Mouse (Mus musculus): ENCODE results near the gene Skil.

Skil gene

GRCm38 (mm10) chr3:31094531-31095178 is at the start of gene Skil:
Skil (plus strand) TSS chr3:31095058.
- in situ Hi-C loops (cut with MboI) = loop anchor here (5.0 kb wide), 1 partner anchor 37 kb away; no protein-coding TSS in a partner anchor

- in situ Hi-C loops (cut with MboI) = no loop called here
Measured at GRCm38 (mm10) chr3:31047263-31047662, 47.6 kb upstream of the Skil start.

GRCm38 (mm10) chr3:31049087-31049486 is 45.8 kb upstream of the Skil start:
- in situ Hi-C loops (cut with MboI) = no loop called here

GRCm38 (mm10) chr3:31050375-31050774 is 44.5 kb upstream of the Skil start:
- in situ Hi-C loops (cut with MboI) = no loop called here

GRCm38 (mm10) chr3:31051730-31052129 is 43.1 kb upstream of the Skil start:
- in situ Hi-C loops (cut with MboI) = no loop called here

GRCm38 (mm10) chr3:31053191-31053590 is 41.7 kb upstream of the Skil start:
- in situ Hi-C loops (cut with MboI) = no loop called here

- in situ Hi-C loops (cut with MboI) = loop anchor here (5.0 kb wide), 2 partner anchors 37 to 82 kb away; no protein-coding TSS in a partner anchor
Measured at GRCm38 (mm10) chr3:31054888-31055287, 40.0 kb upstream of the Skil start.

GRCm38 (mm10) chr3:31056047-31056650 is 38.7 kb upstream of the Skil start:
- in situ Hi-C loops (cut with MboI) = loop anchor here (5.0 kb wide), 2 partner anchors 36 to 81 kb away; no protein-coding TSS in a partner anchor

- in situ Hi-C loops (cut with MboI) = loop anchor here (5.0 kb wide), 2 partner anchors 35 to 80 kb away; no protein-coding TSS in a partner anchor
Measured at GRCm38 (mm10) chr3:31056651-31057627, 37.9 kb upstream of the Skil start.

- in situ Hi-C loops (cut with MboI) = no loop called here
Measured at GRCm38 (mm10) chr3:31060745-31061102, 34.1 kb upstream of the Skil start.

GRCm38 (mm10) chr3:31061103-31061785 is 33.6 kb upstream of the Skil start:
- in situ Hi-C loops (cut with MboI) = no loop called here

GRCm38 (mm10) chr3:31061786-31062120 is 33.1 kb upstream of the Skil start:
- in situ Hi-C loops (cut with MboI) = no loop called here

GRCm38 (mm10) chr3:31062325-31062724 is 32.5 kb upstream of the Skil start:
- in situ Hi-C loops (cut with MboI) = no loop called here

- in situ Hi-C loops (cut with MboI) = no loop called here
Measured at GRCm38 (mm10) chr3:31068482-31068881, 26.4 kb upstream of the Skil start.

GRCm38 (mm10) chr3:31071804-31072203 is 23.1 kb upstream of the Skil start:
- in situ Hi-C loops (cut with MboI) = no loop called here

- in situ Hi-C loops (cut with MboI) = no loop called here
Measured at GRCm38 (mm10) chr3:31075808-31076207, 19.1 kb upstream of the Skil start.

GRCm38 (mm10) chr3:31077068-31077703 is 17.7 kb upstream of the Skil start:
- in situ Hi-C loops (cut with MboI) = no loop called here

GRCm38 (mm10) chr3:31079450-31079849 is 15.4 kb upstream of the Skil start:
- in situ Hi-C loops (cut with MboI) = no loop called here

GRCm38 (mm10) chr3:31080791-31081502 is 13.9 kb upstream of the Skil start:
- in situ Hi-C loops (cut with MboI) = no loop called here

- in situ Hi-C loops (cut with MboI) = no loop called here
Measured at GRCm38 (mm10) chr3:31082838-31083506, 11.9 kb upstream of the Skil start.
